Mouse (Mus musculus) hindbrain, postnatal 0 days (tissue): Measurements from ENCODE around the gene Atp2b2. TPM values are rescaled to one million over a fixed set of nuclear protein-coding genes. Genes with fewer than 3 reads are reported as not detected.

Source experiments
- ATAC-seq: fragments of 200-750 bp; cut with Nextera tagmentation; 2 replicates; pipeline ENCODE4 v1.8.0; 2017; ENCODE audit warnings: mild to moderate bottlenecking, moderate TSS enrichment, moderate library complexity
- DNase-seq: peaks from one replicate; pipeline ENCODE4 v3.0.0-alpha.2; 2015; ENCODE audit warnings: low spot score
- H3K27ac ChIP-seq: fragments of 300-500 bp; sonication (generic); 2 replicates; pipeline ENCODE4 v1.5.1; 2014; ENCODE audit warnings: mild to moderate bottlenecking
- H3K27me3 ChIP-seq: fragments of 300-500 bp; sonication (generic); 2 replicates; pipeline ENCODE4 v1.6.1; 2014; ENCODE audit warnings: low read length, mixed read lengths; ENCODE audit not compliant: insufficient read depth
- H3K36me3 ChIP-seq: fragments of 300-500 bp; sonication (generic); 2 replicates; pipeline ENCODE4 v1.6.1; 2014; ENCODE audit warnings: low read length, mixed read lengths; ENCODE audit not compliant: insufficient read depth
- H3K4me1 ChIP-seq: fragments of 300-500 bp; sonication (generic); 2 replicates; pipeline ENCODE4 v1.6.1; 2014; ENCODE audit warnings: antibody characterized with exemption, low read length, mixed read lengths; ENCODE audit not compliant: insufficient read depth
- H3K4me2 ChIP-seq: fragments of 300-500 bp; sonication (generic); 2 replicates; pipeline ENCODE4 v1.6.1; 2014; ENCODE audit warnings: low read depth, mild to moderate bottlenecking, low read length, moderate library complexity, mixed read lengths
- H3K4me3 ChIP-seq: fragments of 300-500 bp; sonication (generic); 2 replicates; pipeline ENCODE4 v1.5.1; 2014; ENCODE audit warnings: low read length
- H3K9ac ChIP-seq: fragments of 300-500 bp; sonication (generic); replicated peaks from 2 replicates; pipeline ENCODE4 v1.6.1; 2014; ENCODE audit warnings: mild to moderate bottlenecking, low read length, moderate library complexity, mixed read lengths
- H3K9me3 ChIP-seq: fragments of 300-500 bp; sonication (generic); 2 replicates; pipeline ENCODE4 v1.6.1; 2016; ENCODE audit warnings: low read length, mixed read lengths
- CTCF ChIP-seq: IDR thresholded peaks from 2 replicates; pipeline ENCODE4 v1.5.1; 2016; ENCODE audit warnings: antibody characterized with exemption, control low read depth, low read depth
- WGBS: fragments of 180-500 bp; shearing (Covaris S2); extraction: QIAGEN DNeasy Blood & Tissue Kit; methylation state at CpG from one replicate; pipeline ENCODE4 v1.1.7; 2014; 5-methylcytosine and 5-hydroxymethylcytosine counted together
- polyA plus RNA-seq: library from polyadenylated mRNA; unstranded; fragments of >200 nt; fragmentation: Nextera tagmentation; extraction: Ambion mirVana; gene quantifications from 2 replicates; pipeline ENCODE4 v1.2.1, GENCODE M21; 2015
- total RNA-seq: library from RNA; depleted of rRNA; stranded (reverse); fragments of >200 nt; gene quantifications from 2 replicates; pipeline ENCODE4 v1.2.3, GENCODE M21; 2014

Atp2b2 gene
- total and polyA plus RNA-seq, 2 experiments from 2014 or later: 58.8 to 127 TPM

DNA sequence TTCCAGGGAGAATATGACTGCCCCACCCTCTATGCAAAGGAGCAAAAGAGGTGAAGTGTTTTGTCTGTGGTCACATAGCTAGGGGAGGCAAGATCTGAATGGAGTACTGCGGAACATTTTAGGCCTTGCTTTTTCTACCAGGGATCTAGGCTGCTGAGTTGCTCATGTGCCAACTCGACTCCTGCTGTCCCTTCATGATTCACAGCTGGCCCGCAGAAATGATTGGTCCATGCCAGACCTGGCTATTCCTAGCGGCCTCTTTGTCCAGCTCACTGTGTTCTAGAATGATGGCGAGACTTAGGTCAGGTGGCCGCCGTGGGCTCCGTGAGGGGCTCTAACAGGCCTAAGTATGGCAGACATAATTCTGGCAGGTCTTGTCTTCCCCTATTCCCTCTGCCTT, 103.0 kb downstream of the Atp2b2 start:
- no peak for DNase-seq
- Histone ChIP-seq H3K4me1 (0 out of 2 replicates have a peak, but pooled peaks cover 3% of the 10 kb centered on the region), H3K4me2 (no peak overlapping the region), H3K27me3 (no peaks in the 10 kb centered on the region), H3K9ac (no peak overlapping the region), H3K27ac (no peak overlapping the region), H3K36me3 (no peaks in the 10 kb centered on the region), H3K4me3 (no peak overlapping the region), H3K9me3 (no peaks in the 10 kb centered on the region)
- ATAC-seq: no peak
- TF ChIP-seq CTCF: no peak
- 81% methylated on average over 8 of the region's 8 CpGs for WGBS

DNA sequence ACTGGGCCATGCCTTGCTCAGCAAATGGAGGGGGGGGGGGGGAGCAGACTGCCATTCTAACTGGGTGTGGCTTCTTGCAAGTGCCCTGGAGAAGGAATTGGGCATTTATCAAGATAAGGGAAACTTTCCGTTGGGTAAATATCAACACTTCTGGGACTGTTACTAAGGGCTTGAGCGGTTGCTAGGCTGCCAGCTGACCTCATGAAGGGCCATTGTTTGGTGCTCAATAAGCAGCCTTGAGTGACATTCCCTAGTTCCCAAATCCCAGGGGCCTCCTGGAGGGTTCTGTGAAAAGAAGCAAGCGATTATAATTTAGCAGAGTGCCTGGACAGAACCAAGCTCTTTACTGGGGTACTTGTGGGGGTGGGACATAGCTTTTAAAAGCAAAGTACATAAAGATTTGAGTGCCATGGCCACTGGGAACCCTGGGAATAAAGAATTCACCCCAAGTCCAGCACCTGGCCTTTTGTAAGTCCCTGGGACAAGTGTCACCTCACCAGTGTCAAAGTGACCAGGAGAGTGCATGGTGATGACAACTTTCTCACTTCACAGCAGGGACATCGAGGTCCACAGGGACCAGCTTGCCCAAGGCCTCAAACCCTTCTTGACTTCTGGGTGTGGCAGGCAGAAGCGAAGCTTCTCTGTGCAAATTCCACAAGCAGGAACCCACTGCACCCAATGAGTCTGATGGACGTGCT, 105.5 kb downstream of the Atp2b2 start:
- Histone ChIP-seq H3K9me3 (no peaks in the 10 kb centered on the region), H3K36me3 (no peaks in the 10 kb centered on the region), H3K4me2 (no peak overlapping the region), H3K4me1 (peaks cover 16% of the 10 kb centered on the region; the same call in 1 of the 2 replicates), H3K9ac (no peak overlapping the region), H3K27me3 (no peaks in the 10 kb centered on the region), H3K4me3 (no peak overlapping the region), H3K27ac (no peak overlapping the region)
- peak; percentile 9; the same call in 1 of the 2 replicates for ATAC-seq
- DNase-seq: peak; percentile 61
- TF ChIP-seq CTCF: no peak
- 32% methylated on average over 6 of the region's 6 CpGs for WGBS

DNA sequence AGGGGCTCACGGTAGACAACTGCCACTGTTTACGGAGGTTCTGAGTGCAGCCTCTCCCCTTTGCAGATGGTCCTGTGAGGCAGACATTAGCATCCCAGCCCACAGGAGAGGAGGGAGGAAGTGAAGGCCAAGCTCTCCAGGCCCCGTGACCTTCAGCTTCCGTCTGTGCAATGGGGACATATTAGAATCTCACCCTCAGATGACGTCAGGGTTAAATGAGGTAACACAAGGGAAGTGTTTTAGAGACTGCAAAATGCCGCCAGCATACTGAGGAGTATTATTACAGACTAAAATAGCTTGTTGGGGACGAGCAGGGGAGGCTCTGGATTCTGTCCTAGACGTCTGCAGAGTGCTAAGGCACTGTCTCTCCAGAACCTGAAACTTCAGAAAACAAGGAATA, 106.3 kb downstream of the Atp2b2 start:
- Histone ChIP-seq H3K27me3 (no peaks in the 10 kb centered on the region), H3K4me1 (peaks cover 16% of the 10 kb centered on the region; the same call in 1 of the 2 replicates), H3K36me3 (no peaks in the 10 kb centered on the region), H3K9me3 (no peaks in the 10 kb centered on the region), H3K27ac (no peak overlapping the region), H3K4me2 (no peak overlapping the region), H3K4me3 (no peak overlapping the region), H3K9ac (no peak overlapping the region)
- DNase-seq (no peak), ATAC-seq (no peak)
- no peak for TF ChIP-seq CTCF
- 63% methylated on average over 8 of the region's 8 CpGs for WGBS

DNA sequence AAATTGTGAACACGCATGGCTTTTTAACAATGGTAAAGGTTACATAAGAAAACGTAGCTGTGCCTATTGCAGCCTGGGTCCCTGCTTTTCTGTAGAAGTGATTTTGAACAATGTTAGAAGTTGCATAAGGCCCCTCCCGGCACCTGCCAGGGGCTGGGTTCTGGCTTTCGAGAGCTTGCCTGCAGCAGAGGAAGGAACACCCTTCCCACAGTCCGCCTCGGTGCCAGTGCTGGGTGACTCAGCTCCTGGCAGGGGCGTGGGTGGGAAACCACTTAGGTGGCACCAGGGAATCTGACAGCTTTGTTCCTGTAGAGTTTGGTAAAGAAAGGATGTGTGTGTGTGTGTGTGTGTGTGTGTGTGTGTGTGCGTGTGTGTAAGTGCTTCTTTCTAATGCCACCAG, 107.7 kb downstream of the Atp2b2 start:
- ATAC-seq (no peak), DNase-seq (no peak)
- Histone ChIP-seq H3K9me3 (no peaks in the 10 kb centered on the region), H3K27ac (0 out of 2 replicates have a peak overlapping the region, but pooled peaks have one; percentile 41), H3K36me3 (no peaks in the 10 kb centered on the region), H3K9ac (no peak overlapping the region), H3K27me3 (no peaks in the 10 kb centered on the region), H3K4me3 (no peak overlapping the region), H3K4me1 (peaks cover 16% of the 10 kb centered on the region; the same call in 1 of the 2 replicates), H3K4me2 (no peak overlapping the region)
- 60% methylated on average over 8 of the region's 8 CpGs for WGBS
- TF ChIP-seq CTCF: no peak

DNA sequence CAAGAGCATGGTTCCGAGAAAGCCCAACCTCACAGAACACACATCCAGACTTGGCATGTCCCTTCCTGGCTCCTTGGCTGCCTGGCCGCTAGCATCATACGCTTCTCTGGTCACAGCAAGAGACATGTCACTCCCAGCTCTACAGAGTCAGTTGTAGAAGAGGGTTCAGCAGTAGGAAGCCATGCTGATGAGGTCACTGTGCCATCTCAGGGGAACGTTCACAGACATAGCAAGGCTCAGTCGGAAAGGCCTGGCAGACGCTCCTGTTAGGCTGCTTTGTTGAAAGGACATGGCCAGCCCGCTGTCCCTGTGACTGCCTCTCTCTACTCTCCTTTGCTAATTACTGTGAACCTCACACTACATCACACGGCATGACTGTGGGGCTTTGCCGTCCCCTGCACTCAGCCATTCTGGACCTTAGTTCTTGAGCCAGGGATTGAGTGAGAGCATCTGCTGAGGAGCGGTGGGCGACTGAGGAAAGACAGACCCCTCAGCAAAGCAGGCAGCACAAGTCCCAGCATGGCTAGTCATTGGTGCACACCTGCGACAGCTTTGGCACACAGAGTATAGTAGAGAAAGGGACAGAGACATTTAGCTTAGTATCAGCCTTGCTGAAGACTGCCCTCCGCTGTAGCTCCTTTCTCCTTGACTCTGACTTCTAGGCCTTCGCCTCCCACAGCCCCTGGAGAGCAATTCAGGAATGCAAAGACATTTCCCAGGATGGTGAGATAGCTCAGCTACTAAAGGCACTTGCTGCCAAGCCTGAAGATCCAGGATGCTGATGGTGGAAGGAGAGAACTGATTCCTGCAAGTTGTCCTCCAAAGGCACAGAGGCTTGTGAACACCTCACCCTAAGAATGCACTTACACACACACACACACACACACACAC, 108.9 kb downstream of the Atp2b2 start:
- 40% methylated on average over 14 of the region's 14 CpGs for WGBS
- no peak for TF ChIP-seq CTCF
- H3K27ac ChIP-seq: peak overlapping the region; percentile 73
- no peaks in the 10 kb centered on the region for H3K36me3 ChIP-seq
- H3K27me3 ChIP-seq: no peaks in the 10 kb centered on the region
- no peak overlapping the region for H3K9ac ChIP-seq
- peaks cover 16% of the 10 kb centered on the region; the same call in 1 of the 2 replicates for H3K4me1 ChIP-seq
- no peak overlapping the region for H3K4me3 ChIP-seq
- no peaks in the 10 kb centered on the region for H3K9me3 ChIP-seq
- DNase-seq (peak; percentile 72), ATAC-seq (peak; percentile 89)
- no peak overlapping the region for H3K4me2 ChIP-seq

DNA sequence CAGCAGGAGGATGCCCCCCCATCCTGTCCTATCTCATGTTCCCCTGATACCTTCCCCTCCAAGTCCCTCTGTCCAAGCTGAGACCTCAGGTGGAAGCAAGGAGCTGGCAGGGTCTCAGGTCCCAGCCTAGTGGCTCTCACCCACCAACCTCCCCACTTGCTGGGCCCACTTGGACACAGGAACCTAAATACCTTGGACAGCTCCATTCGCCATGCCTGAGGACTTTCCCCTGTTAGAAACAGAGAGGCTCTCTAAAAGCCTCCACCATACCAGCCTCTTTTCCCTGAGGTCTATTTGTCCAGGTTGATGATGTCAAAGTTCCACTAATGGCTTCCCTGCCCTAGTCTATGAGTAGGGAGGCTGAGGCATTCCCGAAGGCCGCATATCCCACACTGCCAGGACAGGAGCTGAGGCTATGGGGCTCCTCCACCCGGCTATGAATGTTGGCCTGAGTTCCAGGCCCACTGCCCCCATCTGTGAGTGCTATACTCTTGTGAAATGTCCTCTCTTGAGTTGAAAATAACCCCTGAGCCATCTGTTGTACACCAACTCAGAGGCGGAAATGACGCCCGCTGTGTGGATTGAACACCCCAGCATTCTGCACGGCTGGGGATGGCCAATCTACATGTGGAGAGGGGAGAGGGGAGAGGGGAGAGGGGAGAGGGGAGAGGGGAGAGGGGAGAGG, 113.1 kb downstream of the Atp2b2 start:
- no peaks in the 10 kb centered on the region for H3K36me3 ChIP-seq
- H3K4me2 ChIP-seq: no peak overlapping the region
- no peak for ATAC-seq
- H3K27me3 ChIP-seq: no peaks in the 10 kb centered on the region
- no peak overlapping the region for H3K27ac ChIP-seq
- no peak overlapping the region for H3K4me3 ChIP-seq
- DNase-seq: no peak
- no peaks in the 10 kb centered on the region for H3K9me3 ChIP-seq
- no peak for TF ChIP-seq CTCF
- no peak overlapping the region for H3K9ac ChIP-seq
- WGBS: 58% methylated on average over 8 of the region's 8 CpGs
- H3K4me1 ChIP-seq: peaks cover 12% of the 10 kb centered on the region; the same call in 1 of the 2 replicates
